Mouse (Mus musculus): ENCODE results near the gene Itga9.

- TF ChIP-seq CTCF (IDR thresholded peaks at IDR 0.05; ENCODE audit: control insufficient read depth, insufficient read depth, insufficient read length) = no peak
- TF ChIP-seq CEBPB (IDR thresholded peaks at IDR 0.05; ENCODE audit: low read depth) = no peak
- no peak for TF ChIP-seq MYOD1 (IDR thresholded peaks at IDR 0.05; ENCODE audit: control insufficient read depth, insufficient read length, low read depth)
- TF ChIP-seq USF1 (IDR thresholded peaks at IDR 0.05; ENCODE audit: low read depth) = no peak
- no peak for TF ChIP-seq MYOG (IDR thresholded peaks at IDR 0.05; ENCODE audit: control insufficient read depth, extremely low read depth, insufficient read length)
- no peak for TF ChIP-seq FOSL1 (IDR thresholded peaks at IDR 0.05; ENCODE audit: insufficient read depth, low read length, poor library complexity, severe bottlenecking)
Observed at GRCm38 (mm10) chr9:118717436-118717835, 110.9 kb downstream of the Itga9 start.
